Mouse (Mus musculus): ENCODE results near the gene Cgrrf1. TPM values are rescaled to one million over a fixed set of nuclear protein-coding genes. Genes with fewer than 3 reads are reported as not detected.
"Not testable (repeated sequence)": the region's sequence is repeated elsewhere in the genome, so short reads cannot be mapped to it uniquely, and the experiment has no call there.

The Cgrrf1 gene
- polyA plus RNA-seq, 1 experiment from 2014 or later, result 34.5 TPM

DNA sequence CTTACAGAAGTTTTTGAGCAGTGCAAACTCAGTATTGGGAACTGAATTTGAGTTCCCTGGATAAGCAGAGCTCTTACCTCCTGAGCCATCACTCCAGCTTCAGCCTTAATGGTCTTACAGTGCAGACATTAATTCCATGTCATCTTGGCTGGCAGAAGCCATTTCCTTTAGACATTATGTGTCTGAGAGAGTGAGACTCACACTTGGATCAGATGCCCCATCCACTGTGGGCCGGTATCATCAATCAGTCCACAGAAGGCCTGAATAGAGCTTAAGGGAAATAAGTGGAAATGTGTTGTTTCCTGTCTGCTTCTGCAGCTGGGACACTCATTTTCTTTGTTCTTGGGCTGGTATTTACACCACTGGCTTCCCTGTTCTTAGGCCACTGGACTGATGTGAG lies 28.1 kb upstream of the Cgrrf1 start:
- no peak for DNase-seq (ENCODE audit: extremely low spot score, low spot score)
- 97% methylated on average over 1 of the region's 1 CpGs for WGBS
- Histone ChIP-seq H3K27ac (no peak overlapping the region), H3K27me3 (ENCODE audit: poor library complexity, severe bottlenecking) (no peaks in the 10 kb centered on the region), H3K4me3 (no peak overlapping the region), H3K9me3 (no peaks in the 10 kb centered on the region), H3K4me1 (no peaks in the 10 kb centered on the region), H3K36me3 (replicated peaks) (peaks cover 12% of the 10 kb centered on the region)

DNA sequence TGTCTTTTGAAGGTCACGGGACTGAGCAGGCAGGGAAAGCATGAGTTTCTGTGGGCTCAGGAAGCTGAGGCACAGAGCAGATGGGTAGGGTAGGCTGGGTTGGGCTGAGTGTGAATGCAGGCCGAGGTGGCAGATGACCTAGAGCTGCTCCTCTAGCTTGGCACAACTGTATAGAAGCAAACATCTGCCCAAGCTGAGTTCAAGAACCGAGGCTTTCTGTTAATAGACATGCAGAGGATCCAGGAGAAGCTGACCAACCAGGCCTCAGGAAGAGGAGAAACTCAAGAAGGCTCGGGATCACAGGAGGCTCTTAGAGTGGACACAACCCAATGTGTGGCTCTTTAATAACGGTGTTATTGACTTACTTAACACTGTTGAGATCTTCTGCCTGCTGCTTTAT lies 25.7 kb upstream of the Cgrrf1 start:
- H3K36me3 ChIP-seq (replicated peaks), result peaks cover 26% of the 10 kb centered on the region
- WGBS, result 87% methylated on average over 5 of the region's 5 CpGs
- no peak for DNase-seq (ENCODE audit: extremely low spot score, low spot score)
- H3K9me3 ChIP-seq, result no peaks in the 10 kb centered on the region
- no peak overlapping the region for H3K27ac ChIP-seq
- no peak overlapping the region for H3K4me3 ChIP-seq
- no peaks in the 10 kb centered on the region for H3K27me3 ChIP-seq (ENCODE audit: poor library complexity, severe bottlenecking)
- H3K4me1 ChIP-seq, result no peaks in the 10 kb centered on the region

DNA sequence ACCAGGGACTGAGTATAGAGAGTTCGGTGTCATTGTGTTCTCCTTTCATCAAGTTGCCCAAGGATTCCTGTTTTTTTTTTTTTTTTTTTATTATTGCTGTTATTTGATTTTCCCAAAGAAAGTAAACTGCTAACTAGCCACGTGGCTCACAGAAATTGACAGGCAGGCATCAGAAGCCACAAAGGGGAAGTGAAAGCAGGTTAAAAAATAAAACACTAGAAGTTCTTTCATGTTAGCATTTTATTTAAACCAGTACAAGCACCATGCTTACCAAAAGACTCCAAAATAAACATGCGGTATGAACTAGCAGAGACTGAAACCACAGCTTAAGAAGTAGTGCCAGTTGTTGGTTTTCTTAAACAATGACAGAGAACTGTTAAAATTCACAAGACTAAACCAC lies 24.0 kb upstream of the Cgrrf1 start:
- no peak overlapping the region for H3K4me3 ChIP-seq

DNA sequence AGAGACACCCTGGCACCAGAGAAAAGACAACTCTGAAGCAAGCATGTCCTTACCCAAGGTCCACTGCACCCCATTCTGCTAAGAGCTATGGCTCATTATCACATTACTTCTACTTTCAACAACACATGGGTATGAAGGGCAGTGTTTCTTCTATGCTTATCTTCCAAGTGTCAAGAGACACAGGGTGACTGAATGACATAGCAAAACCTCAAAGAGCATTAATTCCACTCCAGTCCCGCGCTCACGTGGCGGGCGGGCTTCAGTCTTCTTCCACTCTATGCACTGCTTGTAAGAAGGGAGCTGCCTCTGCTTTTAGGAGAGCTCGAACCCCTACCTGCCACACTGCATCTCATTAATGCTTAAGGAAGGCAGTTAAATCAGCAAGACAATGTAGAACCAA lies 16.3 kb upstream of the Cgrrf1 start:
- DNase-seq (ENCODE audit: extremely low spot score, low spot score), result no peak
- no peaks in the 10 kb centered on the region for H3K27me3 ChIP-seq (ENCODE audit: poor library complexity, severe bottlenecking)
- H3K36me3 ChIP-seq (replicated peaks), result peaks cover 69% of the 10 kb centered on the region
- H3K4me3 ChIP-seq, result no peak overlapping the region
- H3K27ac ChIP-seq, result no peak overlapping the region
- H3K4me1 ChIP-seq, result peaks cover 7% of the 10 kb centered on the region
- no peaks in the 10 kb centered on the region for H3K9me3 ChIP-seq
- WGBS, result 82% methylated on average over 6 of the region's 6 CpGs

More for the DNA sequence above, 24.0 kb upstream of the Cgrrf1 start:
- DNase-seq (ENCODE audit: extremely low spot score, low spot score), result no peak
- WGBS, result 91% methylated on average over 3 of the region's 3 CpGs
- H3K4me1 ChIP-seq, result no peaks in the 10 kb centered on the region
- H3K27me3 ChIP-seq (ENCODE audit: poor library complexity, severe bottlenecking), result no peaks in the 10 kb centered on the region
- no peaks in the 10 kb centered on the region for H3K9me3 ChIP-seq
- peaks cover 43% of the 10 kb centered on the region for H3K36me3 ChIP-seq (replicated peaks)
- H3K27ac ChIP-seq, result no peak overlapping the region

DNA sequence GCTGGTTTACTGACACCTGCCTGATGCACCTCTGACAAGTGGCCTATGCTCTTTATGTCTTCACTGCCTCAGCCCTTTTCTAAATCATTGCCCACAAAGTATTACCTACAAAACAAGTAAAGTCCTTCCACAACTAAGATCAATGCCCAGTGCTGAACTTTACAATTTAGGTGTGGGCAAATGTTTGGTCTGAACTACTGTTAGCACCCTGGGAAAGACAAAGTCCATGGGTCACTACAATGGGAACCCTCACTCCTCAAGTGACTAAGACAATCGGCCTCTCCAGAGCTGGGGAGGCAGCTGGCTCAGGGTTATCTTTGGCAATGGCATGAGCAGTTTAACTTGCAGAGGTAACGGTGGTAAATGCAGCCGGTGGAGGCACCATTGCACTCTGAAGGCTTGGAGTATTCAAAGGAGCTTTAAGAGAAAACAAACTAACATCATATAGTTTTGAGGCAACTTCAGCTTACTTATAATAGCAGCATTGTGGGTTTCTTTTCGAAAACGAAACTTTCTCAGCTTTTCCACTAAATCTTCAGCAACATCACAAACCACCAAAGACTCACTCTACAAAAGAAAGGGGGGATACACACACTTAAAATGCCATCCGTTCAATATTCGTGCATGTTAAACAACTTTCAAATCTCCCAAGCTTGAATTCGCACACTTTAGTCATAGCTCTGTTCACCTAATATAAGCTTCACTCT lies 14.9 kb upstream of the Cgrrf1 start:
- H3K4me3 ChIP-seq, result no peak overlapping the region
- peaks cover 55% of the 10 kb centered on the region for H3K36me3 ChIP-seq (replicated peaks)
- H3K9me3 ChIP-seq, result no peaks in the 10 kb centered on the region
- H3K27ac ChIP-seq, result no peak overlapping the region
- no peak for DNase-seq (ENCODE audit: extremely low spot score, low spot score)
- peaks cover 15% of the 10 kb centered on the region for H3K4me1 ChIP-seq
- 96% methylated on average over 8 of the region's 8 CpGs for WGBS
- no peaks in the 10 kb centered on the region for H3K27me3 ChIP-seq (ENCODE audit: poor library complexity, severe bottlenecking)

DNA sequence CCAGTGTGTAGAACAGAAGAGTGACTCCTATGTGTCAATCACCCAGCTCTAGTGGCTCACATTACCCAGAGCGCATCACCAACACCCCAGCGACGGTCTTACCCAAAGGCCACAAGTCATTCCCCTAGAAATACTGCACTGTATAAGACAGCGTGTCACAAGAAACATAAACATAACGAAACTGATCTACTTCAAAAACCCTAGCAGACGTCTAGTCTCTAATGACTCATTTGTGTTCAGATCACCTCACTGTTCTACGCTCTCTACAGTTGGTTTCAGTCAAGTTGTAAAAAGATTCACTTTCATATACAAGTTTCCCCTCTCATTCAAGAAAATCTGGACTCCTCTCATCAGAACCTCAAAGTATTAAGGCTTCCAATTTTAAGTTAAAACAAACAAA lies 13.2 kb upstream of the Cgrrf1 start:
- H3K36me3 ChIP-seq (replicated peaks), result peaks cover 38% of the 10 kb centered on the region
- no peak overlapping the region for H3K4me3 ChIP-seq
- H3K27ac ChIP-seq, result no peak overlapping the region
- WGBS, result 96% methylated on average over 7 of the region's 7 CpGs
- peaks cover 6% of the 10 kb centered on the region for H3K27me3 ChIP-seq (ENCODE audit: poor library complexity, severe bottlenecking)
- DNase-seq (ENCODE audit: extremely low spot score, low spot score), result no peak
- peaks cover 19% of the 10 kb centered on the region for H3K4me1 ChIP-seq
- H3K9me3 ChIP-seq, result no peaks in the 10 kb centered on the region

DNA sequence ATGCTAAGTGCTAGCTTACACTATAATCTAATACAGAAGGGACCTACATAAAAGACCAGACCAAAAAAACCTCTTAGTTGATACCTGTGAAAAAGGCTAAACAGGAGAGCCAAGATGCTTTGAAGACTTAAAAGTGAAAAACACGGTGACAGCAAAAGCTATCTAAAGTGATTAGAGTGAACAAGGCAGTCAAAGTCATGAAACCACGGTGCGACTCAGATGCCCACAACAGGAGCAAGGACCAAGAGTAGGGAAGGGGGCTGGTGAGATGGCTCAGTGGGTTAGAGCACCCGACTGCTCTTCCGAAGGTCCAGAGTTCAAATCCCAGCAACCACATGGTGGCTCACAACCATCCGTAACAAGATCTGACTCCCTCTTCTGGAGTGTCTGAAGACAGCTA lies 12.0 kb upstream of the Cgrrf1 start:
- 92% methylated on average over 6 of the region's 6 CpGs for WGBS
- peaks cover 19% of the 10 kb centered on the region for H3K4me1 ChIP-seq
- H3K4me3 ChIP-seq; H3K27me3 ChIP-seq (ENCODE audit: poor library complexity, severe bottlenecking); H3K27ac ChIP-seq; DNase-seq (ENCODE audit: extremely low spot score, low spot score); H3K9me3 ChIP-seq: not testable (repeated sequence)
- peaks cover 27% of the 10 kb centered on the region for H3K36me3 ChIP-seq (replicated peaks)

DNA sequence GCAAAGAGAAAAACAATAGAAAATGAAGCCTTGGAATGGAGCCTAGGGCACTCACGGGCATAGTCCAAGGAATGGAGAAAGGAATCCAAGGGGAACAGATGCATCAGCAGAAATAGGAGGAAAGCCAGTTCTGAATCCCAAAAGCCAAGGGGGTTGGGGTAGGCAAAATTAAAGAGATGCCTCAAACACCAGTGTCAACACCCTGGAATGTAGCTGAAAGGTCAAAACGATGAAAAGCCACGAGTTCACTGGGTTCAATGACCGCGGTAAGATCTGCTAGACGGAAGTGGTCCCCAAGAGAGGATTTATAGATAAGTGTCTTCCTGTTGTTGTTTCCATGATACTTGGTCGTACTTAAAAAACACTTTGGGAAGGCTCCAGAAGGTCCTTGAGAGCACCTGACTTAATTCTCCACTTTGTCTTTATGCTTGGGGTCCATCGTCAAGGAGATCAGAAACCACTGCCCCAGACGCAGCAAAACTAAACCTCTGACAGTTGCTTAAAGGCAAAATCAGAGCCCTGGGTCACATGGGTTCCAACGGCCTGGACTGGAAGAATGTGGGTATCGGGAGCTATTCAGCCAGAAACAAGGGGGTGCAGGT lies 10.6 kb upstream of the Cgrrf1 start:
- H3K9me3 ChIP-seq, result no peaks in the 10 kb centered on the region
- H3K4me3 ChIP-seq, result peak overlapping the region; percentile 86
- H3K36me3 ChIP-seq (replicated peaks), result peaks cover 17% of the 10 kb centered on the region
- WGBS, result 2% methylated on average over 11 of the region's 11 CpGs
- DNase-seq (ENCODE audit: extremely low spot score, low spot score), result no peak
- peak overlapping the region; percentile 93 for H3K27ac ChIP-seq
- peaks cover 9% of the 10 kb centered on the region for H3K27me3 ChIP-seq (ENCODE audit: poor library complexity, severe bottlenecking)
- H3K4me1 ChIP-seq, result peaks cover 19% of the 10 kb centered on the region

DNA sequence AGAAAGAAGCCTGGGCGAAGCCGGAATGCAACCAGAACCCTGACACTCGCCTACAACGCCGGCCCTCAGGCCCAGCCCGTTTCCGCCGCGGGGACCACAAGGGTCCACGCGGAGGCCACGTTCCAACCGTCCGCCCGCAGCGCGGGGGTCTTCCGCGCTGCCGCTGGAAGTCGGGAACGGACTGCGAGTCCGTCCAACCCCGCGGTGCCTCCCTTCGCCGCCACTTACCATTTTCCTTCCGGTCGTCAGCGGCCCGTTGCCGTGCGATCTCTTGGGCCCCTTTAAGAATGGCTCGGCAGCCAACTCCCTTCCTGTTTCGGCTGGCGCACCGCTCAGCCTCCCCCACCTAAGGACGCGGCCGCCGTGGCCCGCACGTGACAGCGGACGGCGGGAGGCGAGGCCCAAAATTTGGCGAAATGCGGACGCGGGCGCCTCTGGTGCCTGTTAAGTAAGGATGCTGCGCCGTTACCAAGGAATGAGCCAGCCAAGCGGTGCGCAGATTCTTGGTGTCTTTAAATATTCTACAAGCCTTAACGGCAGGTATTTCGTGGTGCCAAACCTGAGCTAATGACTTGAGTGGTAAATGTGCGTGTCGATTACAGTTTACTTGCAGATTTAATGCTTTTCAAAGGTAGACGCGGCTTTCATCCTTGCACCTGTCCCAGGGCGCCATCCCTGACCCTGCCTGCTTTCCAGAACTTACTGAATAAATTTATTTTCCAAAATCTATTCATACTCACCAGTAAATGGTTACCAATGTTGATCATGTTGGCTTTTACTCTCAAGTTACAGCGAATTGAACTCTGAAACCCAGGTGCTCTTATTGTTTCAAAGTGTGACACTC lies 9.8 kb upstream of the Cgrrf1 start, which contains the start of gene Gmfb:
Gmfb (minus strand) TSS at position 370 of the 844 bp plus-strand sequence.
- under 1% methylated on average over 65 of the region's 65 CpGs for WGBS
- DNase-seq (ENCODE audit: extremely low spot score, low spot score), result peak; percentile 91
- H3K36me3 ChIP-seq (replicated peaks), result peaks cover 10% of the 10 kb centered on the region
- H3K4me1 ChIP-seq, result peaks cover 19% of the 10 kb centered on the region
- peaks cover 9% of the 10 kb centered on the region for H3K27me3 ChIP-seq (ENCODE audit: poor library complexity, severe bottlenecking)
- H3K9me3 ChIP-seq, result no peaks in the 10 kb centered on the region
- H3K27ac ChIP-seq, result peak within 1 kb of the TSS; percentile 93
- H3K4me3 ChIP-seq, result peak within 1 kb of the TSS; percentile 86

DNA sequence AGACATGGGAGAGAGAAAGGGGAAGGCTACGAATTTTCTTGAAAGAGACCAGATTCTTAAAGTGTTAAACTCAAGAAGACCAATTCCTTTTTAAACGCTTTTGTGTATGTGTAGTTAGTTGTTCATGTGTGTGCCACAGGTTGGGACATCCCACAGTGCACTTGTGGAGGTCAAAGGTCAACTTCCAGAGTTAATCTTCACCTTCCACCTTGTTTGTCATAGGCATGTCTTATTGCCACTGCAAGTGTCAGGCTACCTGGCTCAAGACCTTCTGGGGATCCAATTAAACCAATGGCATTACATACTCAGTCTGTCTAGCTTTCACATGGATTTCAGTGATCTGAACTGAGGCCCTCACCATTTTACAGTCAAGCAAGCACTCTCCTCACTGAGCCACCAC lies 7.9 kb upstream of the Cgrrf1 start:
- DNase-seq (ENCODE audit: extremely low spot score, low spot score), result no peak
- no peak overlapping the region for H3K4me3 ChIP-seq
- no peaks in the 10 kb centered on the region for H3K9me3 ChIP-seq
- peaks cover 19% of the 10 kb centered on the region for H3K4me1 ChIP-seq
- H3K27me3 ChIP-seq (ENCODE audit: poor library complexity, severe bottlenecking), result peaks cover 9% of the 10 kb centered on the region
- WGBS, result 81% methylated on average over 2 of the region's 2 CpGs
- H3K36me3 ChIP-seq (replicated peaks), result no peaks in the 10 kb centered on the region; the same call in 1 of the 2 replicates
- H3K27ac ChIP-seq, result no peak overlapping the region

DNA sequence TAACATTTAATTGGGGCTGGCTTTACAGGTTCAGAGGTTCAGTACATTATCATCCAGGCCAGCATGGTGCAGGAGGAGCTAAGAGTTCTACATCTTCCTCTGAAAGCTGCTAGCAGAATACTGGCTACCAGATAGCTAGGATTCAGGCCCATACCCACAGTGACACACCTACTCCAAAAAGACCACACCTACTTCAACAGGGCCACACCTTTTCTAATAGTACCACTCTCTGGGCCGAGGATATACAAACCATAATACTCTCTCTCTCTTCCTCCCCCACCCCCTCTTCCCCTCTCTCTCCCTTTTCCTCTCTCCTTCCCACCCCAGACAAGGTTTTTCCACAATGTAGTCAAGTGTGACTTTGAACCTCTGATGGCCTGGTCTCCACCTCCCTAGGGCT lies 4.5 kb upstream of the Cgrrf1 start:
- Histone ChIP-seq H3K4me1 (peaks cover 16% of the 10 kb centered on the region), H3K9me3 (no peaks in the 10 kb centered on the region), H3K27ac (no peak overlapping the region), H3K27me3 (ENCODE audit: poor library complexity, severe bottlenecking) (peaks cover 9% of the 10 kb centered on the region), H3K36me3 (replicated peaks) (no peaks in the 10 kb centered on the region), H3K4me3 (no peak overlapping the region)
- WGBS, result 68% methylated on average over 1 of the region's 1 CpGs
- DNase-seq (ENCODE audit: extremely low spot score, low spot score), result no peak

DNA sequence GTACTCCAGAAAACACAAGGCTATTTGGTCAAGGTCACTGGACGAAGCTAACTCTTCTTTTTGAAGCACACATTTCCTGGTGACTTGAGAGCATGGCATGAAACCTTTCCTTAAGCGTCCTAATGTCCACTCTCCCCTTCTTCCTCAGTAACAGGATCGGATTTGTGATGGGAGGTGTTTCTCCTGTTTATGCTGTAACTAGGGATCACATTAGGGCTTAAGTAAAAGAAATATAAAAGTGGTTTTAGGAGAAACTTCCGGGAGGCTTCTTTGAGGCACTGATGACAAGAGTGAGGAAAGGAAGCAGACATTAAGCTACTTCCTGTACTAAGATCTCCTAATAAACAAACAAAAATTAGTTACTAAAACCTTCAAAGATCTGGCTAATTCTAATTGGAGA lies 630 bp upstream of the Cgrrf1 start:
- Histone ChIP-seq H3K27ac (peak overlapping the region; percentile 90), H3K27me3 (ENCODE audit: poor library complexity, severe bottlenecking) (no peaks in the 10 kb centered on the region), H3K4me3 (peak overlapping the region; percentile 96), H3K9me3 (no peaks in the 10 kb centered on the region), H3K4me1 (peaks cover 29% of the 10 kb centered on the region), H3K36me3 (replicated peaks) (no peaks in the 10 kb centered on the region)
- DNase-seq (ENCODE audit: extremely low spot score, low spot score), result no peak
- WGBS, result 10% methylated on average over 4 of the region's 4 CpGs
